Mouse (Mus musculus) ovary, adult 10 weeks (tissue): ENCODE measurements around the gene Zfp287. TPM values are rescaled to one million over a fixed set of nuclear protein-coding genes. Genes with fewer than 3 reads are reported as not detected.

Source experiments
- polyA plus RNA-seq: library from polyadenylated mRNA; stranded (reverse); fragments of 350-450 nt; fragmentation: Illumina TruSeq; extraction: RNeasy Lipid Tissue Mini Kit (QIAGEN cat#74804); gene quantifications from one replicate; pipeline ENCODE4 v1.2.3, GENCODE M21; 2014

The Zfp287 gene
- 5.9 TPM for polyA plus RNA-seq

DNA sequence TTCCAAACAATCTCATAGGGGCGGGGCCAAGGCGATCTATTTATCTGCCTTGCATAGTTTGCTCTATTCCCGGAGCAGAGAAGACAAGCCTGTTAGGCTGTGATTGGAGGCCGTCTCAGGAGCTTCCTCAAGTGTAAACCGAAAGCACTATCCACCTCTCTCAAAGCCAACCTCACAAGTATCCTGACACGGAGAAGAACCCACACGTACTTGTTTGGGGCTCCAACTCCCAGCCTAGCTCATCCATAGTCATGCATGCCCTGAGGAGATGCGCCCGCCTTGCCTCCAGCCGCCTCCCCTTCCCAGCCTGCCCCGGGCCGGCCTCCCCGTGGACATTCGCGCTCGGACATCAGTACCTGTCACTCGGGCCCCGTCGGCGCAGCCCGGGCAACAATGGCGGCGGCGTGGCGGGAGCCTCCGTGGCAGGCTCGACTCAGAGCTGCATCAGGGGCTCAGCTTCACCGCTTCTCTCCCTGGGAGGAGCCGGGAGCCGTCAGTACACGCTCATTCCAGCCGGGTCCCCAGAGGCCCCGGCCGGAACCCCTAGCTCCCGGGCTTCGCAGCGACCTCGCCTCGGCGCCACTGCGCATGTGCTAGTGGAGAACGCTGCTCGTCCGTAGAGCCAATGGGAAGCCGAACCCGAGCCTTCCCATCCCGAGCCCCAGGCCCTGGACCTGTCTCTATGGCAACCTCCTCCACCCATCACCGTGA lies at the start of gene Zfp287:
Gene Zfp287 (minus strand): TSS at position 595 of the 711 bp plus-strand sequence.

DNA sequence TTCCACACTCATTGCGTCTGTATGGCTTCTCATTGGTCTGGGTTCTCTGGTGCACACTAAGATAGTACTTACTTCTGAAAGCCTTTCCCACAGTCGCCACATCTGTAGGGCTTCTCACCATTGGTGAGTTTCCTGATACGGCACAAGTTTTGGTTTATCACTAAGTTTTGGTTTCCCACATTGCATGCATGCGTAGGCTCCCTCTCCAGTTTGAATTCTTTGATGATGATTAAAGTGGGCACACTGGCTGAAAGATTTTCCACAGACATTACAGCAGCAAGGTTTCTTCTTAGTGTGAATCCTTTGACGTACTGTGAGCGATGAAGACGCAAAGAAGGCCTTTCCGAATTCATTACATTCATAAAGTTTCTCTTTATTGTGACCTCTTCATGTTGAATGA lies 21.1 kb upstream of the Zfp287 start, which contains the start of gene Gm10428:
Gene Gm10428 (plus strand): TSS at position 321 of the 400 bp plus-strand sequence.

Other genes with a start within 250 kb of the Zfp287 start
- 25.1 TPM for gene Cenpv, start 192.6 kb downstream of the Zfp287 start, polyA plus RNA-seq
- 32.7 TPM for gene Ubb, start 180.7 kb downstream of the Zfp287 start, polyA plus RNA-seq
- 0.26 TPM for gene Trpv2, start 157.4 kb downstream of the Zfp287 start, polyA plus RNA-seq
- gene Lrrc75a, start 83.4 kb downstream of the Zfp287 start, polyA plus RNA-seq, result 30.0 TPM
- gene Mmgt2, start 83.2 kb downstream of the Zfp287 start, polyA plus RNA-seq, result 27.8 TPM
- not detected for gene Gm10428, start 21.2 kb upstream of the Zfp287 start, polyA plus RNA-seq
- gene Zfp286, start 57.6 kb upstream of the Zfp287 start, polyA plus RNA-seq, result 7.2 TPM
- 3.5 TPM for gene Trim16, start 88.3 kb upstream of the Zfp287 start, polyA plus RNA-seq
- 0.66 TPM for gene Fbxw10, start 115.2 kb upstream of the Zfp287 start, polyA plus RNA-seq
- 142 TPM for gene Tvp23b, start 147.6 kb upstream of the Zfp287 start, polyA plus RNA-seq
- gene Cdrt4, start 219.3 kb upstream of the Zfp287 start, polyA plus RNA-seq, result not detected